23 mouse cellular contexts compared by ENCODE assay signal in the genomic region with DNA sequence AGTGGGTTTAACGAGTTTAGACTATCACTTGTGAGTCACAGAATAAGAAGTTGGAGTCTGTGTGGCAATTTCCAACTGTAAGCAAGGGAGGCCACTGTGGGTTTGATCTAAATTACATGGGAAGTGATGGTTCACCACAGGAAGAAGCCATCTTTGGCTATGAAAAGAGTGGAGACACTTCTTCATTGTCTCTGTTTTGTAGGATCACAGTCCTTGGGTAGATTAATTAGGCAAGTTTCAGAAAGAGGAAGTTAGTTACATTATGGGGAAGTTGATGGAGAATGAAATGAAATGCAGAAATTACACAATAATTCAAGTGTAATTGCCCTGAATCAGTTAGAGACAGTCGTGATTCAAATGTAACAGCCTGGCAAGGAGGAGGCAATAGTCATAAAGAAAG.
DNase-seq lines count a peak whose midpoint lies in the region; ATAC-seq and TF ChIP-seq lines count a peak whose summit lies in the region.
"Had no signal": no experiment of that assay in that cellular context is flagged by ENCODE, and none has a peak within 500 bp of the region (broad histone marks: within the 10 kb centered on the region; RNA-seq: fewer than 3 reads in every experiment).

No protein-coding gene starts in this region.

- intact Hi-C loops in heart, adult 2 months (cut with DNase I): no loop called here

- no peak for ATAC-seq in lung, postnatal 0 days
- ATAC-seq in megakaryocyte, adult 5-6 weeks (ENCODE audit: poor library complexity, severe bottlenecking): peak; percentile 98
- no peak for ATAC-seq in forebrain, embryonic 15.5 days (replicated peaks)
- ATAC-seq: forebrain, embryonic 14.5 days; intestine, postnatal 0 days; midbrain, embryonic 16.5 days had no signal

- H3K79me2 ChIP-seq in heart, adult 2 months (replicated peaks; ENCODE audit: control insufficient read depth, insufficient read depth, low read length): no peaks in the 10 kb centered on the region

- no peaks in the 10 kb centered on the region for H3K9me3 ChIP-seq in lung, postnatal 0 days (ENCODE audit: low read length)
- H3K9me3 ChIP-seq in forebrain, embryonic 15.5 days: no peaks in the 10 kb centered on the region
- H3K9me3 ChIP-seq: embryonic facial prominence, embryonic 15.5 days; G1E; hindbrain, embryonic 10.5 days; liver, embryonic 13.5 days; lung, embryonic 15.5 days; neural tube, embryonic 15.5 days had no signal

- no peak for TF ChIP-seq POLR2A in lung, adult 2 months (IDR thresholded peaks at IDR 0.05; ENCODE audit: borderline replicate concordance, extremely low read depth, low read depth, low read length)
- TF ChIP-seq POLR2A in bone marrow macrophage, adult 2 months (IDR thresholded peaks at IDR 0.05; ENCODE audit: borderline replicate concordance, low read depth, low read length): no peak
- no peak for TF ChIP-seq POLR2A in heart, adult 2 months (IDR thresholded peaks at IDR 0.05; ENCODE audit: insufficient read depth, low read depth, low read length)

- WGBS in lung, postnatal 0 days: 53% methylated on average over 2 of the region's 2 CpGs
- WGBS in lung, adult 2 months: 53% methylated on average over 2 of the region's 2 CpGs
- 75% methylated on average over 2 of the region's 2 CpGs for WGBS in forebrain, embryonic 15.5 days
- WGBS in heart, adult 2 months: 61% methylated on average over 2 of the region's 2 CpGs

- H3K27me3 ChIP-seq in lung, postnatal 0 days (replicated peaks; ENCODE audit: insufficient read depth, low read length): no peaks in the 10 kb centered on the region
- H3K27me3 ChIP-seq in splenic B cell, adult 2 months (ENCODE audit: control insufficient read depth, insufficient read depth, low read length, poor library complexity, severe bottlenecking): no peaks in the 10 kb centered on the region
- H3K27me3 ChIP-seq in forebrain, embryonic 15.5 days: no peaks in the 10 kb centered on the region
- H3K27me3 ChIP-seq in heart, adult 2 months (ENCODE audit: control insufficient read depth, insufficient read depth, low read length): no peaks in the 10 kb centered on the region
- H3K27me3 ChIP-seq: CH12.LX; embryonic facial prominence, embryonic 15.5 days; liver, embryonic 13.5 days; lung, embryonic 15.5 days; neural tube, embryonic 15.5 days had no signal

- no peaks in the 10 kb centered on the region for H3K36me3 ChIP-seq in lung, postnatal 0 days (ENCODE audit: insufficient read depth, low read length)
- no peaks in the 10 kb centered on the region for H3K36me3 ChIP-seq in splenic B cell, adult 2 months (ENCODE audit: control insufficient read depth, insufficient read depth, low read length, poor library complexity, severe bottlenecking)
- H3K36me3 ChIP-seq in forebrain, embryonic 15.5 days: no peaks in the 10 kb centered on the region
- H3K36me3 ChIP-seq in heart, adult 2 months (ENCODE audit: control insufficient read depth, insufficient read depth, low read length): no peaks in the 10 kb centered on the region
- H3K36me3 ChIP-seq: embryonic facial prominence, embryonic 15.5 days; G1E; hindbrain, embryonic 10.5 days; liver, embryonic 13.5 days; lung, embryonic 15.5 days; neural tube, embryonic 15.5 days had no signal

- no peak overlapping the region for H3K9ac ChIP-seq in lung, postnatal 0 days (replicated peaks; ENCODE audit: low read depth)
- H3K9ac ChIP-seq in forebrain, embryonic 15.5 days (replicated peaks): no peak overlapping the region
- no peak overlapping the region for H3K9ac ChIP-seq in heart, adult 2 months (ENCODE audit: low read depth, low read length)
- H3K9ac ChIP-seq: embryonic facial prominence, embryonic 15.5 days; liver, embryonic 13.5 days; lung, embryonic 15.5 days; neural tube, embryonic 15.5 days had no signal

- TF ChIP-seq CTCF in lung, postnatal 0 days (IDR thresholded peaks at IDR 0.05): no peak
- TF ChIP-seq CTCF in lung, adult 2 months (IDR thresholded peaks at IDR 0.05; ENCODE audit: insufficient read depth, low read length): no peak
- no peak for TF ChIP-seq CTCF in bone marrow macrophage, adult 2 months (IDR thresholded peaks at IDR 0.05; ENCODE audit: low read depth, low read length)
- TF ChIP-seq CTCF in heart, adult 2 months (IDR thresholded peaks at IDR 0.05): no peak

- no peak for TF ChIP-seq EP300 in lung, postnatal 0 days (IDR thresholded peaks at IDR 0.05)
- no peak for TF ChIP-seq EP300 in heart, adult 2 months (IDR thresholded peaks at IDR 0.05; ENCODE audit: insufficient read depth, low read depth, low read length)

- DNase-seq in lung, postnatal 0 days (ENCODE audit: low spot score): peak; percentile 48
- DNase-seq in lung, adult 2 months: no peak
- peak; percentile 0 for DNase-seq in splenic B cell, adult 2 months (ENCODE audit: low read depth, low spot score)
- DNase-seq in heart, adult 2 months: no peak
- DNase-seq: adrenal gland, postnatal 10 days; cerebellum, adult 8-10 months; gastrocnemius, postnatal 36 days; kidney, postnatal 25 days; liver, embryonic 13.5 days had no signal

- no peak overlapping the region for H3K4me2 ChIP-seq in lung, postnatal 0 days (replicated peaks; ENCODE audit: low read depth, low read length)
- no peak overlapping the region for H3K4me2 ChIP-seq in forebrain, embryonic 15.5 days (replicated peaks)
- H3K4me2 ChIP-seq: embryonic facial prominence, embryonic 15.5 days; liver, embryonic 13.5 days; lung, embryonic 15.5 days; neural tube, embryonic 15.5 days had no signal

- no peak overlapping the region for H3K4me3 ChIP-seq in lung, postnatal 0 days (ENCODE audit: low read depth, low read length)
- H3K4me3 ChIP-seq in lung, adult 2 months (replicated peaks; ENCODE audit: extremely low read depth, low read depth, low read length): no peak overlapping the region
- H3K4me3 ChIP-seq in bone marrow macrophage, adult 2 months (ENCODE audit: insufficient read depth, low read length): no peak overlapping the region
- no peak overlapping the region for H3K4me3 ChIP-seq in forebrain, embryonic 15.5 days
- no peak overlapping the region for H3K4me3 ChIP-seq in heart, adult 2 months
- H3K4me3 ChIP-seq: embryonic facial prominence, embryonic 15.5 days; hindbrain, embryonic 10.5 days; layer of hippocampus, adult 2 months; liver, embryonic 13.5 days; lung, embryonic 15.5 days; neural tube, embryonic 15.5 days had no signal

- no peaks in the 10 kb centered on the region for H3K4me1 ChIP-seq in lung, postnatal 0 days (ENCODE audit: insufficient read depth, low read depth, low read length)
- H3K4me1 ChIP-seq in lung, adult 2 months (ENCODE audit: control insufficient read depth, insufficient read depth, low read length): no peaks in the 10 kb centered on the region
- peaks cover 7% of the 10 kb centered on the region for H3K4me1 ChIP-seq in bone marrow macrophage, adult 2 months (ENCODE audit: control insufficient read depth, insufficient read depth, low read length)
- H3K4me1 ChIP-seq in forebrain, embryonic 15.5 days: no peaks in the 10 kb centered on the region
- no peaks in the 10 kb centered on the region for H3K4me1 ChIP-seq in heart, adult 2 months (ENCODE audit: control insufficient read depth, insufficient read depth, low read length)
- H3K4me1 ChIP-seq: embryonic facial prominence, embryonic 15.5 days; liver, embryonic 13.5 days; lung, embryonic 15.5 days; neural tube, embryonic 15.5 days had no signal

- no peak overlapping the region for H3K27ac ChIP-seq in lung, postnatal 0 days (ENCODE audit: low read length)
- H3K27ac ChIP-seq in bone marrow macrophage, adult 2 months (ENCODE audit: insufficient read depth, low read depth, low read length): peak overlapping the region; percentile 66
- no peak overlapping the region for H3K27ac ChIP-seq in forebrain, embryonic 15.5 days (replicated peaks)
- no peak overlapping the region for H3K27ac ChIP-seq in heart, adult 2 months
- H3K27ac ChIP-seq: embryonic facial prominence, embryonic 15.5 days; hindbrain, embryonic 10.5 days; layer of hippocampus, adult 2 months; liver, embryonic 13.5 days; lung, embryonic 15.5 days; neural tube, embryonic 15.5 days; stomach, postnatal 0 days had no signal

Comparison
In these comparisons a context has a peak if more than half of its experiments do, and no peak if none do; other contexts are left out.
1. DNase-seq: peak in lung, postnatal 0 days (single experiment) and splenic B cell, adult 2 months (single experiment); none in lung, adult 2 months (single experiment) and heart, adult 2 months (0 of 2).